Mouse (Mus musculus) spleen, adult 12 weeks (tissue): ENCODE results near the gene Ccl2.

ENCODE experiments used
- DNase-seq: peaks from one replicate; pipeline ENCODE4 v3.0.0; 2022; ENCODE audit warnings: low spot score

Gene Ccl2

GRCm38 (mm10) chr11:82035356-82035755 is at the start of gene Ccl2:
TSS of gene Ccl2 (plus strand) at chr11:82035571.
- no peak for DNase-seq

GRCm38 (mm10) chr11:81996172-81996841 is 39.1 kb upstream of the Ccl2 start:
- DNase-seq = peak; percentile 17

GRCm38 (mm10) chr11:81997085-81997484 is 38.3 kb upstream of the Ccl2 start:
- DNase-seq = no peak

- no peak for DNase-seq
Observed at GRCm38 (mm10) chr11:81998646-81999045, 36.7 kb upstream of the Ccl2 start.

GRCm38 (mm10) chr11:81999469-81999868 is 35.9 kb upstream of the Ccl2 start:
- no peak for DNase-seq

- DNase-seq = no peak
Observed at GRCm38 (mm10) chr11:82000581-82000980, 34.8 kb upstream of the Ccl2 start.

- no peak for DNase-seq
Observed at GRCm38 (mm10) chr11:82004810-82005209, 30.6 kb upstream of the Ccl2 start.

- DNase-seq = no peak
Observed at GRCm38 (mm10) chr11:82006796-82007423, 28.5 kb upstream of the Ccl2 start.

GRCm38 (mm10) chr11:82010115-82010514 is 25.3 kb upstream of the Ccl2 start:
- no peak for DNase-seq

- no peak for DNase-seq
Observed at GRCm38 (mm10) chr11:82011411-82012193, 23.8 kb upstream of the Ccl2 start.

GRCm38 (mm10) chr11:82013756-82014155 is 21.6 kb upstream of the Ccl2 start:
- DNase-seq = no peak

- DNase-seq = no peak
Observed at GRCm38 (mm10) chr11:82015066-82015465, 20.3 kb upstream of the Ccl2 start.

GRCm38 (mm10) chr11:82016181-82016780 is 19.1 kb upstream of the Ccl2 start:
- no peak for DNase-seq

- no peak for DNase-seq
Observed at GRCm38 (mm10) chr11:82019389-82019788, 16.0 kb upstream of the Ccl2 start.

GRCm38 (mm10) chr11:82019793-82020192 is 15.6 kb upstream of the Ccl2 start:
- no peak for DNase-seq

GRCm38 (mm10) chr11:82021406-82021805 is 14.0 kb upstream of the Ccl2 start:
- DNase-seq = no peak

GRCm38 (mm10) chr11:82022504-82023056 is 12.8 kb upstream of the Ccl2 start:
- no peak for DNase-seq

- DNase-seq = no peak
Observed at GRCm38 (mm10) chr11:82023769-82024168, 11.6 kb upstream of the Ccl2 start.

- no peak for DNase-seq
Observed at GRCm38 (mm10) chr11:82030171-82030570, 5.2 kb upstream of the Ccl2 start.

GRCm38 (mm10) chr11:82032136-82032535 is 3.2 kb upstream of the Ccl2 start:
- no peak for DNase-seq

GRCm38 (mm10) chr11:82032678-82033344 is 2.6 kb upstream of the Ccl2 start:
- no peak for DNase-seq

- DNase-seq = no peak
Observed at GRCm38 (mm10) chr11:82034446-82034845, 925 bp upstream of the Ccl2 start.
